Mouse (Mus musculus): ENCODE results near the gene Mrtfa. TPM values are rescaled to one million over a fixed set of nuclear protein-coding genes. Genes with fewer than 3 reads are reported as not detected.
"Not testable (repeated sequence)": the region's sequence is repeated elsewhere in the genome, so short reads cannot be mapped to it uniquely, and the experiment has no call there.

Mrtfa gene
- total RNA-seq (2021), result 1 to 10 TPM; 8.2 to 9.1 TPM

DNA sequence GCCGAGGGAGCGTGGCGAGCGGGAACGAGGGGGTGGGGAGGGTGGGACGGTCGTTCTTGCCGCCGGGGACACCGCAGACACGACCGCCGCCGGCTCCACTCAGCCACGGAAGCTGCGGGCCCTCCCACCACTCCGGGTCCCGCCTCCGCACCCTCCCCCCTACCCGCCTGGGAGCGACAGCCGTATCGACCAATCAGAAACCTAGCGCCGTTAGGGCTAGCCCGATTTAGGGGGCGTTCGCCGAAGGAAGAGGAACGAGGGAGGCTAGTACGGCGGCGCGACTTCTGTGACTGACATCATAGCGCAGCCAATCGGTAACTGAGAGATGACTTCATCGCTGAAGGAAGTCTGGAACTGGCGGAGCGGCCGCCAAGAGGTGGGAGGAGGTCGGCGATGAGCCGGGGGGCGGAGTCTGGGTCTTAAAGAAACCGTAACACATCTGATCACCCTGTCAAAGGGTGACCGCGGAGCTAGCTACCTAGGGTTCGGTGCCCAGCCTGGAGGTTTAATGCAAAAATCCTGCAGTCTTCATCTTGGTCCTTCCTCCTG is at the start of gene Mrtfa:
TSS of gene Mrtfa (minus strand) at position 128 of the 549 bp plus-strand sequence.
- intact Hi-C loops (cut with DNase I), result loop anchor here (10.0 kb wide), 1 partner anchor 486 kb away; no protein-coding TSS in a partner anchor

DNA sequence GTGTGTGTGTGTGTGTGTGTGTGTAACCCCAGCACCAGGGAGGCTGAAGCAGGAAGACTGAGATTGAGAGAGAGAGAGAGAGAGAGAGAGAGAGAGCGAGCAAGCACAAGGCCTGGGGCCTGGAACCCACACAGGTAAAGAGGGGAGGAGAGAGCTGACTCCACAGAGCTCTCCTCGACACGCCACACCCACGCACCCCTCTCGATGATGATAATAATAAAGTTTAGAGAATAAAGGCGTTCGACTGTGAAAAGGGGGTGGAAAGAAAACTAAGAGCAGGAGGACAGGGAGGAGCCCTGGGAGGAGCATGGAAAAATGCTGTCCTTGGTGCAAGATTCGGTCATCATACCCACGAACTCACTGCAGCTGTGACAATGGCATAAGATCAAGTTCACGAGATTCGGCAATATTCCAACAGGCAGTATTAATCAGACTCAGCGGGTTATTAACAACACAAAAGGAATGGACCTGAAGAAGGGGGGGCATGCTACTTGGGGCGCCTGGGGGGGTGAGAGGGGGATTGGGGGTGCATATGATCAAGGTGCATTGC is 49.3 kb upstream of the Mrtfa start:
- intact Hi-C loops (cut with DNase I), result no loop called here
- no peak for DNase-seq (ENCODE audit: low spot score)

More for the DNA sequence above, at the start of gene Mrtfa:
- DNase-seq (ENCODE audit: low spot score), result peak; percentile 99

DNA sequence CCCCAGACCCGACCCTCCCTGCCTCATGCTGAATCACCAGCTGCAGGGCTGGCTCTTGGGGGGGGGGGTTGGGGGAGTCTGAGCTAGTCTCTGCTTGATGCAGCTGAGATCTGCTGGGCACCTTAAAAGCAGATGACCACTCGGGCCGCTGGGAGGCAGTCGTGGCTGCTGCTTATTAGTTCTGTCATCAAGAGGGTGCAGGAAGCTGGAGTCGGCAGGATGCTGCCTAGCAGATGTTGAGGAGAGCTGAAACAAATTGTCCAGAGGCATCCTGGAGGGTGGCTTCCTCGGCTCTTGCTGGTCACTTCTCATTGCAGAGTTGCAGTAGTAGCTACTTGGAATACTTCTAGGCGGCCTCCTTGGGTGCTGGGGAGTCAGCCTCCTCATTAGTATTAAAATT is 48.7 kb upstream of the Mrtfa start:
- intact Hi-C loops (cut with DNase I), result no loop called here
- no peak for DNase-seq (ENCODE audit: low spot score)

DNA sequence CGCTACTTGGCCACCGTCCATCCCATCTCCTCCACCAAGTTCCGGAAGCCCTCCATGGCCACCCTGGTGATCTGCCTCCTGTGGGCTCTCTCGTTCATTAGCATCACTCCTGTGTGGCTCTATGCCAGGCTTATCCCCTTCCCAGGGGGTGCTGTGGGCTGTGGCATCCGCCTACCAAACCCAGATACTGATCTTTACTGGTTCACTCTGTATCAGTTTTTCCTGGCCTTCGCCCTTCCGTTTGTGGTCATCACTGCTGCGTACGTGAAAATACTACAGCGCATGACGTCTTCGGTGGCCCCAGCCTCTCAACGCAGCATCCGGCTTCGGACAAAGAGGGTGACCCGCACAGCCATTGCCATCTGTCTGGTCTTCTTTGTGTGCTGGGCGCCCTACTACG is 46.9 kb upstream of the Mrtfa start:
- DNase-seq (ENCODE audit: low spot score), result no peak
- intact Hi-C loops (cut with DNase I), result no loop called here

DNA sequence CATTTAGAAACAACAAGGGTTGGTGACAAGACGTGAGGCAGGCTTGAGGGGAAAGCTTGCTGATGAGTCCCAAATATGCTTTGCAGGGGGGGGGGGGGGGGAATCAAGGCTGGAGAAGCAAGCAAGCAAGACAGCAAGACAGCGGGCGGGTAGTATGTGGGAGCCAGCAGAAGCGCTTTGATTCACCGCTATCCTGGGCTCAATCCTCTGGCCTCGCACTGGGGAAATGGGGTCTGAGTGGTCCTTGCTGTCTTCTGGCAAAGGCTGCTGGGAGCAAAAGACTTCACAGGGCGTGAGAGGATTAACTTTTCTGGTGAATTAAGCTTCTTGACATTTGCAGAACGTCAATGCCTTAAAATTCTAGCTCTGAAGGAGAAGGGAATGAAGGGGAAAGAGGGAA is 45.5 kb upstream of the Mrtfa start:
- no peak for DNase-seq (ENCODE audit: low spot score)
- intact Hi-C loops (cut with DNase I), result loop anchor here (1.0 kb wide), 1 partner anchor 66 kb away; no protein-coding TSS in a partner anchor

DNA sequence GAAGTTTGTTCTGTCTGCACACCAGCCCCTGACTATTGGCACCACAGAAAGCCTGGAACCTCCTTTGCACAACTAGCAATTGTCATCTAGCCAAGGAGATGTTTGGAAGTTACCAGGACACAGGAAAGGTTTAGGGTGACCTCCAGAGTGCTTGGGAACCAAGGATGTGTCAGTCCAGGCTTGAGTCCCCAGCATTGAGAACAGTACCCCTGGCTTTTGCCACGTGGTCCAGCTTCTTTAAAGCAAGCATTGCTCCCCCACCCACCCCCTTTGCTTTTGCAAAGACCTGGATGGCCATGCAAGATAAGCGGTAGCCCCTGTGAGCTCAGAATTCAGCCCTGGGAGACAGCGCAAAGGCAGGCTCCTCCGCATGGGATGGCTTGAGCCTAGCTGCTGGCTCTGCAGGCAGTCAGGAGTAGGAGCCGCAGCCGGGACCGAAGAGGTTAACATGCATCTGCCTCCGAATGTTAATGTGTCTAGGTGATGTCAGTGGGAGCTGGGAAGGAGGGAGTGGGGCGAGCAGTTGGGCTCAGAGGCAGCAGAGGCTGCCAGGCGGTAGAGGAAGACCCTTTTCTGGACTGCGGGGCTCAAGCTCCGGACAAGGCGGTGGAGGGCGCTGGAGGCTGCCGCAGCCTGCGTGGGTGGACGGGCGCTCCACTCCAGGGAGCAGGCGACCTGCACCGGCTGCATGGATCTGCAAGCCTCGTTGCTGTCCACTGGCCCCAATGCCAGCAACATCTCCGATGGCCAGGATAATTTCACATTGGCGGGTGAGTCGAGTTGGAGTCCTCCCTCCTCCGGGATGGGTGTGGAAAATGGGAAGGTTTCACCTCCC is 44.7 kb upstream of the Mrtfa start, which contains the start of gene Mchr1:
TSS of gene Mchr1 (plus strand) at position 414 of the 835 bp plus-strand sequence.
- DNase-seq (ENCODE audit: low spot score), result no peak
- intact Hi-C loops (cut with DNase I), result no loop called here

DNA sequence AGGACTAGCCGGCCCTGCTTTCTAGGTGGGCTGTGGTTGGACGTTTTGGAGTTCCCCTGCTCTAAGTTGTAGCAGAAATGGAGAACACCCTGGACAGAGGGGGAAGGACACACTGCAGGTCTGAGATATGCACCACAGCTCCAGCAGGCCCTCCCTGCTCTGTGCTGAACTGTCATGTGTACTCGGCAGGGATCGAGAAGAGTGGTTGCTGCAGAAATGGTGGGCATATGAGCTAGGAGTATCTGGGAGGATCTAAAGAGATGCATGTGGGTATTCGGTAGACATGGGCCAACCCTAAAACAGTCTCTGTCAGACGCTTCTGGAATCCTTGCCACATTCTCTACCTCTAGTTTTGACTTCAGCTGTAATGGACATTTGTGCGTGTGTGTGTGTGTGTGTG is 40.8 kb upstream of the Mrtfa start:
- intact Hi-C loops (cut with DNase I), result no loop called here
- DNase-seq (ENCODE audit: low spot score), result no peak

DNA sequence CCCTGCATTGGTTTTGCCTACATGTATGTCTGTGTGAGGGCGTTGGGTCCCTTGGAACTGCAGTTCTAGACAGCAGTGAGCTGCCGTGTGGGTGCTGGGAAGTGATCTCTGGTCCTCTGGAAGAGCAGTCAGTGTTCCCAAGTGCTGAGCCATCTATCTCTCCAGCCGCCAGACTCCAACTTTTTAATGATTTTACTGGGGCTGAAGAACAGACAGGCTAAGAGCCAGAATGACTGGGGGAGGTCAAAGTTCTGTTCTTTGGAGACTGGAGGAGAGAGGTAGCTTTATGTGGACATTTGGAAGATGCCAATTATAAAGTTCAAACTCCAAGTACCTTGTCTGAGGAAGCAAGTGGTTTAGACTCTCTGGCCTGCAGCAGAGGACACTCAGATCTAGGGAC is 39.2 kb upstream of the Mrtfa start:
- DNase-seq (ENCODE audit: low spot score), result no peak
- intact Hi-C loops (cut with DNase I), result no loop called here

DNA sequence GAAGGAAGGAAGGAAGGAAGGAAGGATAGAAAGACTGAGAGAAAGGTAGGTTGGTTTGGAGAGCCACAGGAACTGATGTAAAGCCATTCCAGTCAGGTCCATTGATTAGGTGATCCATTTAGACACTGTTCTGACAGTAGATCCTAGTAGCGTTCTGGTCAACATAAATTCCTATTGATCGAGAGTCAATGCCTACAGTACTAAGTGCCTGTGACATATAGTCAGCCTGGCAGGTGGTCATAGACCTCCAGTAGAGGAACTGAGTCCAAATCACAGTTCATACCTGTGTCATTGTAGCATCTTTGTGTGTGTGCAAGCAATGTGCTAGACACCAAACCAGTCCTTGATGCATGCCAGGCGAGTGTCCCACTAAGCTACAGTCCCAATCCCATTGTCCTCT is 37.7 kb upstream of the Mrtfa start:
- DNase-seq (ENCODE audit: low spot score), result no peak
- intact Hi-C loops (cut with DNase I), result no loop called here

DNA sequence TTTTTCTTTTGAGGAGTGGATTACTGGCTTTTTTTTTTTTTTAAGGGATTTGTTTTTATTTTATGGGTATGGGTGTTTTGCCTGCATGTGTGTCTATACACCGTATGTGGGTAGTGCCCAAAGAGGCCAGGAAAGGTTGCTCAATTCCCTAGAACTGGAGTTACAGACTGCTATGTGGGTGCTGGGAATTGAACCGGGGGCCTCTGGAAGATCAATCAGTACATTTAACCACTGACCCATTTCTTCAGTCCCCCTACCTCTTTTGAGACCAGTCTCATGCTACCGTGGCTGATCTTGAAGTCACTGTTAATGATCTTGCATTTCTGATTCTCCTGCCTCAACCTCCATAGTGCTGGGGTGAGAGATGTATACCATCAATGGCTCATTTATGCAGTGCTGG is 36.7 kb upstream of the Mrtfa start:
- intact Hi-C loops (cut with DNase I), result no loop called here
- no peak for DNase-seq (ENCODE audit: low spot score)

DNA sequence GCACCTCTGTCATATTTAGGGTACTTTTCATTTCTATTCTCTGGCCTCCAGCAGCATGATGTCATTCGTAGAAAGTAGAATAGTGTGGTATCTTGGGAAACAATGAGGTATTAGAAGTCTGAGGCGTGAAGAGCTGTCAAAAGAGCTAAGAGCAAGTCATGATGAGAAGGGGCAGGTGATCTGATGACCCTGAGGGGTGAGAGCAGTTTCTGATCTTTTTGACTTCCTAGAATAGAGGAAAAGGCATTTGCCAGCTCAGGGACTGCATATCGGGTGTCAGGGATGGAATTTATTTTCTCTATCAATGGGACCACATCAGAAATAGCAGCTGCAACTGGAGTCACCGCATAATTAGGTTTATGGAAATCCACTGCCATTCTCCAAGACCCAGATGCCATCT is 36.2 kb upstream of the Mrtfa start:
- no peak for DNase-seq (ENCODE audit: low spot score)
- intact Hi-C loops (cut with DNase I), result no loop called here

DNA sequence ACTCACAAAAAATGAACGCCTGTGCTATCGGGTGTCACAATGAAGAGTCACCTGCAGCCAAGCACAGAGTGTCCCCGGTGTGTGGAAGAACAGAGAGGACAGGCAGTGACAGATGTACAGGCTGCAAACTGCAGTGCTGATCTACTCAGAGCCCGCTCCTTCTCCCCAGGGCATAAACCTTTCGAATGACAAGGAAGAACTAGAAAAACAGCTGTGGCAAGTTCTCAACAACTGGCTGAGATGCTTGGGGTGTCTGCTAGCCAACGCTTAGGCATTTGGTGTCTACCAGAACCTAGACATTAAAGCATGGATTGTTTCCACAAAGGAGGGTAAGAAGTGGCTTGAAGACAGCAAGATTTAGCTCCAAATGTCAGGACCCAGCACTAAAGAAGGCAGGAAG is 35.2 kb upstream of the Mrtfa start:
- intact Hi-C loops (cut with DNase I), result no loop called here

DNA sequence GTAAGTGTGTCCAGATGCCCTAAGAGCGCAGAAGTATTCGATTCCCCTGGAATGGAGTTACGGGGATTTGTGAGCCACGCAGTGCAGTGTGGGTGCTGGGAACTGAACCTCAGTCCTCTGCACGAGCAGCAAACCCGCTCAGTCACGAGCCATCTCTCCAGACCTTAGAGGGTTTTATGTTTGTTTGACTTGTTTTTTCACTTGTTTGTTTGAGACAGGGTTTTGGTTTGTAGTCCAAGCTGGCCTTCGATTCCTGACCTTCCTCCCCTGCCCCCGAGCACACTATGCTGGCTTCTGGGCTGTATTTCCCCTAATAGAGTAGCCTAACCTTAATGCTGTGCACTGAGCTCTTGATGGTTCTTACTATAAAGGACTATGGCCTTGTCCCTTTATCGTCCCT is 34.5 kb upstream of the Mrtfa start:
- no peak for DNase-seq (ENCODE audit: low spot score)
- intact Hi-C loops (cut with DNase I), result no loop called here

More for the DNA sequence above, 35.2 kb upstream of the Mrtfa start:
- DNase-seq (ENCODE audit: low spot score), result no peak

DNA sequence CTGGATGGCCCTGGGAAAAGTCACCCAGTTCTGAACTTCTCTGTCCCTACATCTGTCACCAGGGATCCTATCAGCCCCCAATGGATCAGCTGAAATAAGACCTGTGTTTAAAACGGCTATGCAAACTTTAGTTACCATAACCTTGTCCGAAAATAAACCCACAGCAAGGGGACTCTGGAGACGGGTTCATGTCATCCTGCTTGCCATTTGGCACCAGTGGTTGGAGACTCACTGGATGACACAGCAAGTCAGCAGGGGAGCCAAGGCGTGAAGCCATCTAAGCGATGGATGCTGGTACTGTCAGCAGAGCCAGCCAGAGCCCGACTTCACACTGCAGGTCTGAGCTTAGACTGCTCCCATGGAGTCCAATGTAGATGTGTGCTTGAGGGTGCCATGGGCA is 30.9 kb upstream of the Mrtfa start:
- intact Hi-C loops (cut with DNase I), result no loop called here
- no peak for DNase-seq (ENCODE audit: low spot score)

DNA sequence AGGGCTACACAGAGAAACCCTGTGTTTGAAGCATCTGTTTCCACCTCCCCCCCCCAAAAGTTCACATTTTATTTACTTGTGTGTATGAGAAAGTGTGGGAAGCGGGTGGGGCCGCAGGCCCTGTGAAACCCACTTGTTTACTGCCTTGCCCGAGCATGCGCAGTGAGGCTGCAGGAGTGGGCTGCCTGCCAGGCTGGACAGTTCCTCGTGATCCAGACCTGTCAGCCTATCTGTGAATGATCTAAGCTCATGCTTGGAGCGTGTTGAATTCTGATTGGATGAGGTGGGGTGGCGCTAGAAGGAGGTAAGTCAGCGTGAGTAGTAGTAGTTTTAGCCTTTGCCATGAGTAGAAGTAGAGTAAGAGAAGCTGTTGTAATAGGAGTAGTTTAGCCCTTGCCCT is 29.5 kb upstream of the Mrtfa start:
- intact Hi-C loops (cut with DNase I); DNase-seq (ENCODE audit: low spot score): not testable (repeated sequence)

DNA sequence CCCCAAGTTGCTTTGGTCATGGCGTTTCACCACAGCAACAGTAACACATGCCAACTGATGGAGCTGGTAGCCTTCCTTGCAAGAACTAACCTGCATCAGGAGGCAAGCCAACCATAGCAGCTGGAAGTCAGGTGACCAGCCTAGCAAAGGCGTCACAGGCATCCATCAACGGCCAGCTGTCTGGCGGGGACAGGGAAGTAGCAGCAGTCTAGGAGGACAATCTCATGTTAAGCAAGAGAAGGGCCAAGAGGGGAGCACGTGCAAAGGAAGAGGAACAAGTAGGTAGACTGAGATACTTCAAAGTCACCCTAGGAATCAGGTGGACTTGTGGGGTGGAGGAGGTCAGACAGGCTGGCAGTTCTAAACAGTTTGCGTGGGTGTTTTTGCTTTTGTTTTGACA is 28.5 kb upstream of the Mrtfa start:
- intact Hi-C loops (cut with DNase I), result no loop called here
- DNase-seq (ENCODE audit: low spot score), result no peak

DNA sequence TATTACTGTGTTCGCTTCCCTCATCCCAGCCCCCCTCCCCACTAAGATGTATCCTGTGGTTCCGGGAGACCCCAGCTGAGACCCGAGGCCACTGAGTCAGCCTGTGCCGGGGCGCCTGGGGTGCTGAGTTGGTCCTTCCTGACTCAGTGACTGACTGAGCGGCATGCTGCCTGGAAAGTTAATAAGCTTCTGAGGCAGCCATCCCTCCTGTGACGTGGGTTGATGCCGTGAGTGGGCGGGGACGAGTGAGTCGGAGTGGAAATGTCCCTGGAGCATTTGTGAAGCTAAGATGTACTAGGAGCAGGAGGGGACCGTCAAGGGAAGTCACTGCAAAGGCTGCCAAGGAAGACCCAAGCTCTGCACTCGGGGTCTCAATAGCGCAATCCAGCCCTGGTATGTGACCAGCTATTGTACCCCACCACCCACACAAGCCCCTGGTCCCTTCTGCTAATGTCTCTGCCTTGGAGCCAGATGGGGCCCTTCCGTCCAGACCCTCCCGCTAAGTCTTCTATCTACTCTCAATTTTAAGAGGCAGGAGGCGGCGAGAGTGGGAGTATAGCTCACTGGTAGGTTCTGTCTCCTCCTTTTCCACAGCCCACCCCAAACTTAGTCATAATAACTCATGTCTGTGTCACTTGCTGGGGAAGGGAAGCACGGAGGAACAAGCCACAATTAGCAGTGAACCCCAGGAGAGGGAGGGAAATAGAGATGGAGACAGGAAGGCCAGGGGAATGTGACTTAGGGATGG is 26.5 kb upstream of the Mrtfa start:
- DNase-seq (ENCODE audit: low spot score), result no peak
- intact Hi-C loops (cut with DNase I), result no loop called here

DNA sequence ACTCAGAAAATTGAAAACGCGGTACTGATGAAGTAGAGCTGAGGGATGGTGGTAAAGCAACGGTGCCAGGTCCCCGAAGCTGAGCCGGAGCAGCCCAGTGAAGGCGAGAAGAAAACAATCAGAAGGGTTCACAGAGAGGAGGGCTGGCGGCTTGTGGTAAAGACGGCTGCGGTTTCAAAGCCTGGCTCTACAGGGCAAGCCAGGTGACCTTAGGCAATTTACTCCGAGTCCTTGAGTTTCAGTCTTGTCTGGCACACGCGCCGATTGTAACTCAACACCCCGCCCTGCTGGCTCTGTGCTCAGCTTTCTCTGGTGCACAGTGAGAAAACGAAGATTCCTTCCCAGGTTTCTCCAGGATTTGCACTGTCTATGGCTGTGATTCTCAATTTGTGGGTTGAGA is 22.4 kb upstream of the Mrtfa start:
- intact Hi-C loops (cut with DNase I), result no loop called here
- DNase-seq (ENCODE audit: low spot score), result no peak

DNA sequence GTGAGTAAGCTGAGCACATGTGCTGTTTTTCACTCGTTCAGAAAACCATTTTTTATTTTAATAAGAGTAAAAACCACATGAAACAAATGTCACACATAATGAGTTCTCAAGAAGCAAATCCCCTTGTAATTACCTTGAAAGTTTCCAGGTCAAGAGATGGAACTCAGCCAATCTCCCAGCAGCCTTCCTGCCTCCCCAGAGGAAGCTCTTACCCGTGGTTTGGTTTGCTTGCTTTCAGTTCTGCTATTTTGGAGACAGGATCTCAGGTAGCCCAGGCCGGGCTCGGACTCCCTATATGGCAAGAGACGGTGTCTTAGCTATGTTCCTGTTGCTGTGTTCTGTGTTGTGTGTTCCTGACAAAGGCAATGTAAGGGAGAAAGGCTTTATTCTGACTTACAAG is 19.9 kb upstream of the Mrtfa start:
- DNase-seq (ENCODE audit: low spot score), result no peak
- intact Hi-C loops (cut with DNase I), result no loop called here

DNA sequence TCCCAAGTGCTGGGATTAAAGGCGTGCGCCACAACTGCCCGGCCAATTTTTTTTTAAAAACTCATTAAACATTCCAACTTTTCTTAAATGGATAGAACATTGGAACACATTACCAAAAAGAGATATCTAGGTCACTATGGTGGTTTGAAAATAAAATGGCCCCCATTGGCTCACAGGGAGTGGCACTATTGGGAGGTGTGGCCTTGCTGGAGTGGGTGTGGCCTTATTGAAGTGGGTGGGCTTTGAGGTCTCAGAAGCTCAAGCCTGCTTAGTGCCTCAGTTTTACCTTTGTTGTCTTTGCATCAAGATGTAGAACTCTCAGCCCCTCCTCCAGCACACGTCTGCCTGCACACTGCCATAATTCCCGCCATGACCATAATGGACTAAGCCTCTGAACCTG is 11.9 kb upstream of the Mrtfa start:
- intact Hi-C loops (cut with DNase I), result no loop called here

More for the DNA sequence above, 11.9 kb upstream of the Mrtfa start:
- DNase-seq (ENCODE audit: low spot score), result no peak

Data from heart, postnatal 25 days (tissue).